Mouse (Mus musculus): ENCODE data around the gene Mpped2.

GRCm38 (mm10) chr2:106665271-106665670 is 27.8 kb upstream of the Mpped2 start:
- TF ChIP-seq CTCF (IDR thresholded peaks at IDR 0.05; ENCODE audit: insufficient read depth, low read depth, low read length) = no peak
- no peak for TF ChIP-seq POLR2A (IDR thresholded peaks at IDR 0.05; ENCODE audit: insufficient read depth, low read depth, low read length)
